Mouse (Mus musculus) cerebellum, adult 9-10 months (tissue): Measurements from ENCODE around the gene Dlg1.

Experiments used
- DNase-seq: peaks from one replicate; pipeline ENCODE4 v3.0.0; 2022

Gene Dlg1

GRCm38 (mm10) chr16:31908959-31909358 lies 245.7 kb downstream of the Dlg1 start:
- no peak for DNase-seq

GRCm38 (mm10) chr16:31910281-31910847 lies 247.1 kb downstream of the Dlg1 start:
- DNase-seq, result no peak

GRCm38 (mm10) chr16:31917776-31918175 lies 254.5 kb downstream of the Dlg1 start:
- DNase-seq, result no peak

GRCm38 (mm10) chr16:31918248-31918724 lies 255.0 kb downstream of the Dlg1 start:
- peak; percentile 92 for DNase-seq

- no peak for DNase-seq
These were observed 261.1 kb downstream of the Dlg1 start for GRCm38 (mm10) chr16:31924368-31924767.
